Mouse (Mus musculus) spleen, adult 2 months (tissue): Measurements from ENCODE around the gene Nphp4.

Source experiments
- CTCF ChIP-seq: fragments of 200-500 bp; IDR thresholded peaks from 2 replicates; pipeline ENCODE4 v1.5.1; 2011; ENCODE audit warnings: mild to moderate bottlenecking, inconsistent platforms; ENCODE audit not compliant: insufficient read depth, insufficient read length, insufficient replicate concordance; ENCODE audit errors: extremely low read depth
- POLR2A ChIP-seq: fragments of 200-500 bp; IDR thresholded peaks from 2 replicates; pipeline ENCODE4 v1.6.1; 2011; ENCODE audit warnings: low read depth, low read length, inconsistent platforms

GRCm38 (mm10) chr4:152428259-152428658 is 48.2 kb upstream of the Nphp4 start:
- TF ChIP-seq CTCF (peak; percentile 13; the same call in 1 of the 2 replicates), POLR2A (no peak)
